Mouse (Mus musculus): ENCODE results near the gene Fras1.

Gene Fras1

DNA sequence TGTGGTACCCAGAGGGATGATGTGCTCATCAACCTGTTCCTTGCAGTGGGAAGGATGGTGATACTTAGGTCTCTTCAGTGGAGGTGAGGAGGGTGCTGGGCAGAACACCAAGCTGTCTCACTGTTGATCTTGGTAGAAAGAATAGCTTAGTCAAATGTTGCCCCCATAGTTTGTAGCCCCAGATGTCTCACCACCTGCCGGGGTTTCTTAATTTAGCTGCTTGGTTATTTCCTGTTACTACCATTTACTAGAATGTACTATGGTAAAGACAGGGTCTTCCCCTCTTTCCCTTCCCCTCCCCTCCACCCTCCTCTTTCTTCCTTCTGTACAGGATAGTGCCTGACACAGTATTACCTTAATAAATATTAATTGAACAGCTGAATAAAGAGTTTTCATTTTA is 118.7 kb downstream of the Fras1 start:
- no peak for DNase-seq

DNA sequence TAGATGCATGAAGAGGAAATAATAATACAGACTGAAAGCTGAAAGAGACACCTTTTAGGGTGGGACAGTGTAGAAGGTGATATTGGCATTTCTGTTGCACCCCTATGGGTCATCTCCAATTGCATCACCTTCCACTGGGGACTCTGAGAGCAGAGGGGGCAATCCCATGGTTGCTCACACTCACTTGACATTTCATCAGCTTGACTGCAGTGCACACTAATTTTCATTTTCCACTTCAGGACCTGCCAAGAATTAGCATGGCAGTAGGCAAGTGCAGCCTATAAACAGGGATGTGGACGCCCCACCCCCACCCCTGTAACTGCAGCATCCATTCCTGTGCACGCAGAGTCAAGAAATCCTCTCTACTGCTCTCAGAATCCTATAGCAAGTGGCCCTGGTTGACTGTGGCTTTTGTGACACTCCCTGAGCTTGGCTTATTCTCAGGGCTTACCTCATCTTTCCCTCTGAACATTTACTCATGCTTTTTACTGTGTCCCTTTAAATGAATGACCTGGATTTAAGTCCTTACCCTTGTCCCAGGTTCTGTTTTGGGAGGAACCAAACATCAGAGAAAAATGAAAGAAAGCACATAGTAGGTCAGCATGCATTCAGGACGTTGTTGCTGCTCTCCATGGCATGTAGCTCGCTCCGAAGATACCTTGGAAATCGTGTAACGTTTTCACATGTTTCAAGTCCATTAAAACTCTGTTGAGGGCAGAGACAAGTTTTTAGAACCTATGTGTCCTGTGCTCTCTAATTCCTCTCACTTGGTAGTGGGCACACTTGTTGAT is 120.9 kb downstream of the Fras1 start:
- DNase-seq: no peak

DNA sequence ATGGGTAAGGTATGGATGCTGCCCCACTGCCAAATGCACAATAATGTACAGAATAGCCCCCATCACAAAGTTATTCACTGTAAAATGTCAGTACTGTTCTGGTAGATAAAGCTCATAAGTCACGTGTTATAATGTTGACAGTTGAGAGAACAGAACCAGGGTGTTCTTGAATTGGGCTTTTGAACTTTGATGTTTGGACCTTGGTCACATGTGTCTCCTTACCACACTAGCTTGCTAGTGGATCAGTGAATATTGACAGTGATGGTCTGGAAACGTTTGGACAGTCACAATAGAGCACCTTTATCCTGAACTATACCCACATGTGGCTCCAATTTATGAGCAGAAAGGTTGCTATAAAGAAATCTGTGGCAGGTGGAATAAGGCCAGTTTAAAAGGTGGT is 124.3 kb downstream of the Fras1 start:
- no peak for DNase-seq

DNA sequence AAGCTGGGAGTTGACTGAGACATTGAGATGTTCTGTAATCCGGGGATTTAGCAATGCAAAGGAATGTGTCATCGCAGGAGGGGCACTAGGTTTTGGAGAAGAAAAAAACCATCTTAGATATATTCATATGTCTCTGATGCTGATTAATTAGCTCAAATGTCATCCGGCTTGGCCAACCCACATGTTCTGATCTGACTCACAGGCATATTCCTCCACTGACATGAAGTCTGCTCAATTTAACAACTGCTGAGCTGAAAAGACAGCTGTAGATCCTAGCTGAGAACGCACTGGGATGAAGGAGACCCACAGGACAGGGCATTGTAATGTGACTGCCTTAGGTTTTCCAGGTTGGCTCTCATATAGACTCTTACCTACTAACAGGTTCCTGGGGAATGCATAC is 128.0 kb downstream of the Fras1 start:
- DNase-seq: no peak

DNA sequence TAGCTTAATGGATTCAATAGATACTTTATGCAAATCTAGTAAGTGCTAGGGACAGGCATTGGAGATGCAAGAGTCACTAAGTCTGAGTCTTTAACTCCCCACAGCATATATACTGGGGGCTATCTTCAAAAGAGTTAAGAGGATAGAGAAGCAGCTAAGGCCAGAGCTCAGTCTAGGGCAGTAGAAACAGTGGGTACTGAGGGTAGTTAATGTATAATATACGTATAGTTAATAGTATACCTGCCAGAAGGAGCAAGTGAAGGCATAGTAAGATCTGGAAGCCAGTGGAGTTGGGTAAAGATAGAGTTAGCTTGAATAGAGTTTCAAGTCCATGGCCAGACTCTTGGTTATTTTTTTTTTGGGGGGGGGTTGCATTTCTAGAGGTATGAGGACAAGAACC is 128.6 kb downstream of the Fras1 start:
- DNase-seq: no peak

DNA sequence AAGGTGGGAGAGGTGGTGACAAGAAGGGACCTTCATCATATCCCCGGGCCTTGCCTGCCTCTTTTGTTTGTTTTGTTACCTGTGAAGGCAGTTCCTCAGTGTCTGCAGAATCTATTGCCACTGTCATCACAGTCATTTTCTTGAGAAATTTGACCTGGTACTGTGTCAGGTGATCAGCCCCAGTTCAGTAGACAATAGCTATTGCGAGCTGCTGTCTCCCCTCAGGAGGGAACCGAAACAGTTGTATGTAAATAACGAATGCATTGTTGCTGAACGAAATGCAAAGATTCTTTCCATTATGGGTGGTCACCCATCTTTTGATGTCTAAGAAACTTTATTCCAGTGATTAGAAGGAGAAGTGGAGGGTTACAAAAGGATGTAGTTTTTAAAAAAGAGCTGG is 137.2 kb downstream of the Fras1 start:
- DNase-seq: no peak

DNA sequence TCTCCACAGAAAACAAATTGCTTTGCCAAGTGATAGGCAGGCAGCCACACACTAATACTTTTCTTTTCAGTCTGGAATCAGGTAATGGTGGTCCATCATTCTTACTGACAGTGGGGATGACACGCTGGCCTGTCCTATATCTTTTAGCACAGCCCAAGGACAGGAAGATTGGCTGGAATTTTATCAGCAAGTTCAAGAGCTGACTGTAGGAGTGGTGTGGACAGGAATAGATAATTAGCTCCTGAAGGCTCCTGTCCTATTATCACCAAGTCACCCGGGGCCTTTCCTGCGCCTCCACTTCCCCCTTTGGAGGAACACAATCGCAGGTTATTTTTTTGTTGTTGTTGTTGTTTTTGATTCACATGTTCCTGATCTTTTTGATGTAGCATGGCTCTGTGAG is 139.6 kb downstream of the Fras1 start:
- no peak for DNase-seq

DNA sequence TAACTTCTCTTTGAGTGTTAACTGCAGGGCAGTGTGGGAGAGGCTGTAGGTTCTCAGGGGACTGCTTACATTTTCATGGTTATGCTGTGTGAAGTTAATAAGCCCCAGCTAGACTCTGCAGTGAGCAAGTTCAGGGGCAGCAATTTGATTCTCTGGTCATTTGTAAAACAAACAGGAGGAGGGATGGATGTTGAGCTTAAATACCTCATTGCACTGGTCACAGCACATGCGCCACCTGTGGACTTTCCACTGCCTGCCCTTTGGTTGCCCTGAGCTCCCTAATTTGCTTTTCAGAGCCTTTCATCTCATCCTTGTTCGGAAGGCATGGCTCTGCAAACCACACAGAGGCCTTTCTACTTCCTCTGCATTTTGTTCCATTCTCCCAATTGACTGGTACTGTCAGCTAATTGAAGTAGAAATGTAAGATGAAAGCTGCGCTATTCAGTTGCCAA is 142.1 kb downstream of the Fras1 start:
- DNase-seq: no peak

DNA sequence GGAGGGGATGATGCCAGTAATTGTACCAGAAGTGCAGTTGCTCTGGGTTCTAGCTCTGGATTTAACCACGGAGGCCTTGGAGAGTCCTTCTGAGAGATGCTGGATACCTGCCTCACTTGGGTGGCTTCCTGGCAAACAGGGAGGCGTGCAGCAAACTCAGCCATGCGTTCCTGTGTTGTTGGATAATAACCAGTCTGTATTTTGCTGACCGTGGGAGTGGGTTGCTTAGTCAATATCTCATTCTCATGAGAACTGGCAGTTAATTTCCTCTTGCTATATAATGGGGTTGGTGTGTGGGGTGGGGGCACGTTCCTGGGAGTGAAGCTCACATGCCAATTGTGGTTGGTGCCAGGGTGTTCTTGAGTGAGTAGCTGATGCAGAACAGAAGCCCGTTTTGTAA is 142.6 kb downstream of the Fras1 start:
- DNase-seq: no peak

DNA sequence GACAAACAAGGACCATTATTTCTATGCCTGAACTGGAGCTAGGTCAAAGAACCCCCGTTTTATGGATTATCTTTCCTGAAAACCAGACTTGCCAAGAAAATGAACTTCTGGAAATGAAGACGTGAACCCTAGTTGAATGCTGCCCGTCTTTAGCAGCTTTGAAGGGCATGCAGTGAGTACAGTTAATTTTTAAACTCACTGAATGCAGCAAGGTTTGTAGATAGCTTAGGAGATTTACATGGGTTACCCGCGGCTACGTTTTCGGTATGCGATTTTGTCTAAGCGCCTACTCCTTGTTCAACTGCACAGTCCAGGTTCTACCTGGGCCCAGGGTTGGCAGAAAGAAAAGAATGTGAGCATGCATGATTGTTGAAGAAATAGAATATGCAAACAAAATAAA is 147.8 kb downstream of the Fras1 start:
- DNase-seq: no peak

DNA sequence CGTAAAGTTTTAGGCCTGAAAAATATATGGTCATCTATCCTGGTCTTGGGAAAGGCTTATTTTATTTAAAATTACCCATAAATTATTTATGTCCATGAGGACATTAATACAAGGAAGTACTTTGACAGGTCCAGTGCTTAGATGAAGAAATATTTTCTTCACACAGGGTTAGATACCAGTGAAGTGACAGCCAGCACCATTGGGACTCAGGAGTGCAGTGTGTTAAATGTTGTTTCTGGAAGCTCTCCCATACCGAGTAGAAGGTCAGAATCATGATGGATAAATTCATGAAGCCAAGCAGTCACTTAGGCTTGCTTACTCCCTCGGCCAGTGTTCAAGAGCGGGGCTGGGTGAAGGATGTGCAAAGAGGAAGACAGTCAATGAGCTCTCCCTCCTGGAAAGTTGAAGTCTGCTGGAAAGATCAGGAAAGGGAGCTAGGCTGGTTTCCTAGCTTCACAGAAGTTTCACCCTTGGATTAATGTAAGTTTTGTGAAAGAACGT is 149.2 kb downstream of the Fras1 start:
- no peak for DNase-seq

DNA sequence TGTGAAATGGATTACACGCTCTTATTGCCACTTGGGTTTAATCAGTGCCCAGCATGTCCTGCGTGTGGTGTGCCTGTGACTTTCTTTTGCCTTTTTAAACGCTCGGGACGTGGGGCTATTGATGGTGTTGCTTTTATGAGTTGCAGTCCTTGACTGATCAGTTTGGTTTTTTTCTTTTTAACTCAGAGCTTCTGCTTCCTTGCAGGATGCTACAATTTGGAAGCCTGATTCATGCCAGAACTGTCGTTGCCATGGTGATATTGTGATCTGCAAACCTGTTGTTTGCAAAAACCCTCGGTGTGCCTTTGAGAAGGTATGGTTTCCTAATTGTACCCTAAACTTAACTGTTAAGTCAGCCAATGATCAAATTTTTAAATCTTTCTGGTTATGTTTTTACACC is 154.5 kb downstream of the Fras1 start:
- DNase-seq: no peak

DNA sequence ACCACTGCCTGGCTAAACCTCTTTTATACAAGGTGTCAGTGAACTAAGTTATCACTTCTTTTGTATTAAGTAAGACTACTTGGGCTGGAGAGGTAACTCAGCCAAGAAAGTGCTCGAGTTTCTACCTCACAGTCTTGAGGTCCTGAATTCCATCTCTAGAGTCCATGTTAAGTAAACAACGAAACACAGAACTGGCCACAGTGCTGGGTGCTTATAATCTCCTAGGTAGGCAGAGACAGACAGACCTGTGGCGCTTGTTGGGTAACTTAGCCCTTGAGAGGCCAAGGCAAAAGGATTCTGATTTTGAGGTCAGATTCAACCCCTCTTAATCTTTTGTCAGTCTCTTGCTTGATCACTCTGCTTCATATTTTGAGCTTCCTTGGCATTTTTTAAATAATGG is 156.8 kb downstream of the Fras1 start:
- no peak for DNase-seq

DNA sequence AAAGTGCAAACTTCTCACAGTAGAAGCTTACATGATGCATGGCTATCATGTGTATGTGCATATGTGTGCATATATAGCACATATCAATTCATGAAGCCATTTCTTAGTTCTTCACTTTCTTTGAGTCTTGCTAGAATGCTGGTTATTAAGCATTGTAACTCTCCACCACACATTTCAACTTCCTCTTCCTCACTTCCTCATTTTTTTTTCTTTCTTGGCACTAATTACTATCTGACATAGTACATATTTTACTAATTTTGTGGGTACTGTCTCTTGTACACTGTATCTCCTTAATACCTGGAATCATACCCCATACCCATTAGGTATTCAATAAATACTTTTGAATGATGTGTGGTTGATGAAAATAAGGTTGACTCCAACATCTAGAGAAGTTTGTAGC is 158.2 kb downstream of the Fras1 start:
- no peak for DNase-seq

DNA sequence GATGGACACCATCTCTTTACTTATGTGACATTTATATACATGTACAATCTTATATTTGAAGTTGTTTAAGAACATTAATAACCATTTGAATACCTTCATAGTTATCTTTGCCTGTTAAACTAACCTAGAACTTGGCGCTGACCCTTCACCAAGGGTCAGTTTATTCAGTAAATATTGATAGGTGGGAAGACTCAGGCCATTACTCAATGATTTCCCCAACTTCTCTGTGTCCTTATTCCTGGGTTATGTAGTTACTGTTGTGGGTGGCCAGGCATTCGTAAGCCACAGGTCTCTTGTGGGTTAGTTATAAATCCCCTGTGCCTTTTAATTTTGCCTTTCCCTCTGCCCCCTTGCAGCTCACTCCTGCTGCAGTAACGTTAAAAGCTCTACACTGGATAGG is 162.8 kb downstream of the Fras1 start:
- DNase-seq: no peak

DNA sequence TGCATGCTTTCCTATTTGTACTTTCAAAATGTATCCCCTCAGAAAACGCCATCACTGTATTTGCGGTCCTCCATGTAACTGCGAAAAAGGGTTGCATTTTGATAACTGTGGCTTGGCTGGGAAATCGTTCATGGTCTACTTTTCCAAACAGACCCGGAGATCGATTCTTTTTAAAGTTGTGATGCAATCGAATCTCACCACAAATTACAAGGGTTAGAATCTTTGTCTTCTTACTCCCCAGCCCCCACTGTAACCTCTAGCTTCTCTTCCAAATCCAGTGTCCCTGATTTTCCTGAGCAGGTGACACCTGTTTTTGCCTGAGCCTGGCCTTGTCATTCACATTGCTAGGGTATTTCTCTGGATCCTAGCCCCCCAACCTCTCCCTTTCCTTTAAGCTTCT is 163.2 kb downstream of the Fras1 start:
- DNase-seq: no peak

DNA sequence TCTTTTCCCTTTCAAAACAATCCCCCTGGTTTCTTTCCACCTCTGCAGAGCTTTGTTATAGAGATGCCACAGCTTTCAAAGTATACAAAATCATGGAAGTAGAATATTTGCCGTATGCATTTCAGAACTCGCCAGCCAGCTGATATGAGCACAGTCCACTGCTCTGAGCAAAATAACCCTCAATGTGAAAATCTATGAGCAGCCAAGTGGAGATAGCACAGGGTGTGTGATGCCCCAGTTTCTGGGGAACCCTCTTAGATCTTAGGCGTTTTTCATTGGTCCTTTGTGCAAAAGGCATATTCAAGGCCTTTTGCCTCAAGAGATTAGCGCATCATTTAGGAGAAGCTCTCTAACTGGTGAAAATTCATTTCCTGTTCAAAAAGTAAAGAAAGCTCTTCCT is 170.4 kb downstream of the Fras1 start:
- no peak for DNase-seq

DNA sequence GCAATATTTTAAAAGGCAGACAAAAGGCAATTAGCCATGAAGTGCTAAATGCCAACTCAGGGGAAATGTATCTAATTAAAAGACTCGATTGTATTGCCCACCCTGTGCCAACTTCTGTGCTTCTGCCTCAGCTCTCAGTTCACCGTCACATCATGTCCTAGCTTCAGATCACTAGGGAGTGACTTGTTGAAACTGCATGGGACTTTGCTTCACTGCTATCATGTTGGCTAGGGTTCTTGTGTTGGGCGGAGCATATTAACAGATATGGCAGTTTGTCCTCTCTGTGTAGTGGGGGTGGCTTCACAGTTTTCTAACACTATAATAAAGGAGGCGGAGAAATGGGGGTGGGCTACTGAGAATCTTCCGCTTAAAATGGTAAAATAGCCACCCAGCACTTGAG is 172.2 kb downstream of the Fras1 start:
- no peak for DNase-seq

DNA sequence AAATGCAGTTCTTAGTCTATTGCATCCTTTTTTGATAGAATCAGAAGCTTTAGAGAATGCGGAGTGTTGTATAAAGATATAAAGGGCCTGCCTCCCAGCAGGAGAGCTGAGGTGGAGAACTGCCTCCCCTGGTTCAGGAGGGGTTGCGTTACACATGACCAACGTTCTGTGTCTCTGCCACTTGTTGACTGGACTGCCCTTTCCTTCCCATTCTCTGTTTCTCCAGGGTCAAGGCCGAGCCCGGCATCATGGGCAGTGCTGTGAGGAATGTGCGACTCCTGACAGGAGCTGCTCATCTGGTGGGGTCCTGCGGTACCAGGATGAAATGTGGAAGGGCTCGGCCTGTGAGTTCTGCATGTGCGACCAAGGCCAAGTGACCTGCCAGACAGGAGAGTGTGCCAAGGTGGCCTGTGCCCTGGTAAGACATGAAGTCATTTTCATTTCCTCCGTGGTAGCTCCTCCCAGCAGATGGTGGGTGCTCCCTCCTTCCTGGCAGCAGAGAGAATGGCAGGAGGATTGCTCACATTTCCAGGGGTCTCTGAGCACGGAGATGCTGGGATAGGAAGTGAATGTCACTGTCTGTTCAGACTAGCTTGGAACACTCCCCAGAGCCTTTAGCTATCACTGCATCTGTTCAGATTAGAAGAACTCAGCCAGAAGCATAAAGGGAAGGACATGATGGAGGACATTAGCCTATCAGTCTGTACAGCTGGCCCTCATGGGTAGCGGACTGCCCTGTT is 181.4 kb downstream of the Fras1 start:
- no peak for DNase-seq

DNA sequence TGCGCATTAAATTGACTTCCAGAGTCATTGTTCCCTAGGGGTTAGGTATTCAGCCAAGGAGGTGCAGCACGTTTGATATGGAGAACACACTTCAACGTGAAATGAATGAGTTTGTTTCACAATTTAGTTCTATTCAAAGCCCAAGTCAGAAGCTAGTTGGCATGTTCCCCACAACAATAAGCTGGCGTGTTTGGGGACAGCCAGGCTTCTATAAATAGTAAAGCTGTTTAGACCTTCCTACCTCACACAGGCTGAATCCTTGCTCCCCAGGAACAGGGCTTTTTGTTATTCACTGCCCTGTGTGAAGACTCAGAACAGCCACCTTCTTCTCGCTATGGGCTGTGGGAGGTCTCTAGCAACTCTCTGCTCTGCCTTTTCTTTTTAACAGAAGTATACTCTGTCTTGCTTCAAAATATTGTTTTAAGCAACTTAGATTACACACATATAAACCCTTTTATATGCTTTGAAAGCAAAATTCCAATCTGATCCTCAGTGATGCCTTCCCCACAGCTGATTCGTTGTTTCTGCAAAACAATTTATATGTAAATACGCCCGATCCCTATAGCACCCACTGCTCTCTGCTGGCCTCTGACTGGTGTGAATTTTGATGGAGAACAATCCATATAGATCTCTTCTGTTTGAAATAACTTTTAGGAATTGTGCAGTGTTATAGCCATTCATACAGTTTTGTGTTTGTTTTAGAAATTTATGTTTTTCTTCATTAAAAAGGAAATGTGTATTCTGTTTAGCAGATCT is 184.5 kb downstream of the Fras1 start:
- no peak for DNase-seq

DNA sequence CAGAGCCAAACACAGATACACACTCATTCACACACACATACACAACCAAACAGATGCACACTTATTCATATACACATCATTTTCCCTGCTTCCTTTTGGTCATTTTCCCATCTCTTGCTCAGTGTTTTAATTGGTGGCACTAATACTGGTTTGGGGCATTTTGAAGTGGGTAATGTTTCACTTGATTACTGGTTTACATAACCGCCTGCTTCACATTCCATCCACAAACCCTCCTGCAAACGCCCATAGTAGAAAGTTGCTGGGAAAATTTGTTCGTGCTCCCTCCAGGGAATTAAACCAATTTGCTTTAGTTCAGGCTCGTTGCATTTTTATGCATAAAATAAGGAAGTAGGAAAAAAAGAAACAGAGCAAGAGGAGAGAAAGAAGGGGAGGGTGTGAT is 200.8 kb downstream of the Fras1 start:
- no peak for DNase-seq

DNA sequence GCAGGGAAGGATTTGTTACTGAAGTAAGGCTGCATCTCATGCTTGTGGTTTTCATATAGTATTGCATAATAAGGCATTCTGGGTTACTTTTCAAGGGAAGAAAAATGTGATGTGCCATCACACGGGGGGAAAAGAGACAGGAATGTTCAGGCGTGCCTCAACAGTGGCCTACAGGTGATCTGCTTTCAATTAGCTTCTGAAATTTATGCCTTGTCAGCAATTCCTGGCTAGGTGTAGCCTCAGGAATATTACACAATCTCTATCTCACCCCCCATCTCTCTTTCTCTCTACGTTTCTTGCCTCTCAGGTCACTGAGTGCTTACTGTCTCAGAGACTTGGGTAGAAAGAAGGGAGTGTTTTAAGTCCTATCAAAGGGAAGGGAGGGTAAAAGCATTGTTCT is 204.9 kb downstream of the Fras1 start:
- DNase-seq: no peak

DNA sequence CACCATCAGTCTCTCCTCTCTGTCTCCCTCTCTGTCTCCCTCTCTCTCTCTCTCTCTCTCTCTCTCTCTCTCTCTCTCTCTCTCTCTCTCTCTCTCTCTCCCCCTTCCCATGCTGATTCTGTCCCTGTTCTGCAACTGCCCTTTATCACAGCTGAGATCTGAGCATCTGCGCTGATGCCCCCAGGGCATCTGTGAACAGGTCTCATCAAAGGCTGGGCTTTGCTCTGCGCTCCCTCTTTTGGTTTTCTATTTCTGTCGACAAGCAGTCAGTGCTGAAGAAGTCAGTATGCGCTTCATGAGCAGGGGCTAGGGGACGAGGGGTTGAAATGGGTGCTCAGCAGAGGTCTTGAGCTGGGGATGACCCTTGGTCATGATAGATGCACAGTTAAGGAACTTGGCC is 206.2 kb downstream of the Fras1 start:
- no peak for DNase-seq

DNA sequence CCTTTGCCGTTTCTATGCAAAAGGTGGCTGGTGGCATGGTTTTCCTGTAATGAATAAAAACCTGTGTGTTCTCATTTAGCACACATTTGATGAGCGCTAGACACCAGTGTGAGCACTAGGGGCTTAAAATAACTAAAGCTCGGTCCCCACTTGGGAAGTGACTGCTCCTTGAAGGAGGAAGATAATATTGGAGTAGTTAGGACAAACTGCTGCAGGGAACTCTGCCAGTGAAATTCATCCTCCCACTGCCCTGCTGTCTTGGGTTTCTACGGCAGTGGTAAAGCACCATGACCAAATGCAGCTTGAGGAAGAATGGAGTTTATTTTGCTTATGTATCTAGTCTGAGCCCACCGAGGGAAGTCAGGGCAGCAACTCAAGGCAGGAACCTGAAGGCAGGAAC is 211.0 kb downstream of the Fras1 start:
- no peak for DNase-seq
